27 mouse cellular contexts compared by ENCODE assay signal in the genomic region with DNA sequence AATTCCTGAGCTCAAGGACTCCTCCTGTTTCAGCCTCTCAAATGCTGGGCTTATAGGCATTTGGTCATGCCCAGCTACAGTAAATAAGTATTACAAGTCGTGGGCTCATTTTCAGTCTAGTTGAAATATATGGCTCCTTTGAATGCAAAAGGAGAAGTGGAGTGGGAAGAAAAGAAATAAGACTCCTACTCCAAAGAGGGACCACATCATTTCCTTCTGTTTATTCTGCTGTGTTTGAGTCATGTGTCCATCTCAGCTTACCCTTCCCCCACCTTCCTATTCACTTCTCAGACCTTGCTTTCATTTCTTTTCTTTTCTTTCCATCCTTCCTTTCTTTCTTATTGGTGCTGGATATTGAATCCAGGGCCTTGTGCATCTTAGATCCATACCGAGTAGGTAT. TPM values are rescaled to one million over a fixed set of nuclear protein-coding genes. Genes with fewer than 3 reads are reported as not detected.
"Had no signal": no experiment of that assay in that cellular context is flagged by ENCODE, and none has a peak within 500 bp of the region (broad histone marks: within the 10 kb centered on the region; RNA-seq: fewer than 3 reads in every experiment).

No protein-coding gene starts in this region.

- ATAC-seq: liver, postnatal 0 days; lung, postnatal 0 days; midbrain, embryonic 13.5 days; midbrain, embryonic 15.5 days had no signal

- H3K4me3 ChIP-seq: lung, embryonic 15.5 days; megakaryocyte, embryonic 14.5 days; midbrain, embryonic 13.5 days; midbrain, embryonic 15.5 days; neural tube, embryonic 12.5 days had no signal

- DNase-seq: liver, postnatal 0 days; lung, adult 2 months; lung, postnatal 14 days; lung, postnatal 36 days; retina, postnatal 1 day; right cerebral cortex, adult 18-20 months; right cerebral cortex, postnatal 25 days; right cerebral cortex, postnatal 4 days; spleen, adult 18-20 months; thymus, adult 18-20 months; thymus, postnatal 14 days; thymus, postnatal 36 days had no signal

- H3K4me2 ChIP-seq: lung, embryonic 15.5 days; midbrain, embryonic 11.5 days; midbrain, embryonic 13.5 days; midbrain, embryonic 15.5 days; neural tube, embryonic 12.5 days had no signal

- H3K27ac ChIP-seq: lung, embryonic 15.5 days; midbrain, embryonic 13.5 days; midbrain, embryonic 15.5 days; neural tube, embryonic 12.5 days had no signal

- H3K9me3 ChIP-seq: lung, embryonic 15.5 days; megakaryocyte, embryonic 14.5 days; midbrain, embryonic 13.5 days; midbrain, embryonic 15.5 days; neural tube, embryonic 12.5 days had no signal

- H3K4me1 ChIP-seq: lung, embryonic 15.5 days; megakaryocyte, embryonic 14.5 days; midbrain, embryonic 13.5 days; midbrain, embryonic 15.5 days; neural tube, embryonic 12.5 days had no signal

- H3K27me3 ChIP-seq: lung, embryonic 15.5 days; megakaryocyte, embryonic 14.5 days; midbrain, embryonic 13.5 days; midbrain, embryonic 15.5 days; neural tube, embryonic 12.5 days had no signal

- H3K9ac ChIP-seq: liver, postnatal 0 days; lung, embryonic 15.5 days; midbrain, embryonic 13.5 days; midbrain, embryonic 15.5 days; neural tube, embryonic 12.5 days had no signal

RNA-seq across cellular contexts. Expression of a gene that starts 40.4 kb away (rescaled TPM):
- total RNA-seq: midbrain, postnatal 0 days; monocyte, adult 5-6 weeks; neutrophil, adult 5-6 weeks had no signal
- polyA plus RNA-seq: liver, postnatal 0 days; lung, adult 2 months; lung, embryonic 15.5 days; lung, postnatal 0 days; midbrain, embryonic 11.5 days; midbrain, embryonic 13.5 days; midbrain, embryonic 15.5 days; midbrain, postnatal 0 days; neural tube, embryonic 12.5 days; neural tube, embryonic 14.5 days; small intestine, adult 2 months; stomach, embryonic 14.5 days; stomach, embryonic 16.5 days; thymus, postnatal 0 days had no signal
